Mouse (Mus musculus) liver, adult 2 months (tissue): ENCODE measurements around the gene Sdr39u1. TPM values are rescaled to one million over a fixed set of nuclear protein-coding genes. Genes with fewer than 3 reads are reported as not detected.

ENCODE experiments used
- DNase-seq: peaks from one replicate; pipeline ENCODE4 v3.0.0-alpha.2; 2011; ENCODE audit warnings: low read depth, low spot score; ENCODE audit errors: extremely low read depth
- H3K27ac ChIP-seq: fragments of 200-500 bp; replicated peaks from 2 replicates; pipeline ENCODE4 v1.5.1; 2012; ENCODE audit warnings: low read depth, mild to moderate bottlenecking, control low read depth, inconsistent platforms, low read length; ENCODE audit not compliant: insufficient read depth
- H3K27me3 ChIP-seq: fragments of 200-500 bp; 2 replicates; pipeline ENCODE4 v1.6.1; 2012; ENCODE audit warnings: mild to moderate bottlenecking, moderate library complexity, low read length, inconsistent platforms; ENCODE audit not compliant: control insufficient read depth, insufficient read depth
- H3K36me3 ChIP-seq: fragments of 200-500 bp; 2 replicates; pipeline ENCODE4 v1.6.1; 2012; ENCODE audit warnings: low read length, inconsistent platforms; ENCODE audit not compliant: control insufficient read depth, insufficient read depth
- H3K4me1 ChIP-seq: fragments of 200-500 bp; 2 replicates; pipeline ENCODE4 v1.6.1; 2011; ENCODE audit warnings: low read length; ENCODE audit not compliant: control insufficient read depth, insufficient read depth
- H3K4me3 ChIP-seq: fragments of 200-500 bp; 2 replicates; pipeline ENCODE4 v1.5.1; 2011; ENCODE audit warnings: low read depth, mild to moderate bottlenecking, control low read depth, low read length, moderate library complexity; ENCODE audit not compliant: insufficient read depth
- H3K79me2 ChIP-seq: fragments of 200-500 bp; 2 replicates; pipeline ENCODE4 v1.6.1; 2012; ENCODE audit warnings: inconsistent platforms, mild to moderate bottlenecking, low read length, moderate library complexity; ENCODE audit not compliant: control insufficient read depth, insufficient read depth
- H3K9ac ChIP-seq: fragments of 200-500 bp; 2 replicates; pipeline ENCODE4 v1.6.1; 2012; ENCODE audit warnings: low read depth, mild to moderate bottlenecking, control low read depth, inconsistent platforms, low read length
- CTCF ChIP-seq: fragments of 200-500 bp; IDR thresholded peaks from 2 replicates; pipeline ENCODE4 v1.5.1; 2011; ENCODE audit warnings: low read depth, low read length, control low read depth
- POLR2A ChIP-seq: fragments of 200-500 bp; IDR thresholded peaks from 2 replicates; pipeline ENCODE4 v1.6.1; 2011; ENCODE audit warnings: low read length, control low read depth; ENCODE audit not compliant: insufficient read depth; ENCODE audit errors: extremely low read depth
- WGBS: fragments of 180-500 bp; shearing (Covaris S2); methylation state at CpG from one replicate; pipeline ENCODE4 v1.1.7; 2018; 5-methylcytosine and 5-hydroxymethylcytosine counted together
- polyA plus RNA-seq: library from polyadenylated mRNA; depleted of rRNA; stranded (reverse); fragments of >200 nt; gene quantifications from 2 replicates; pipeline ENCODE4 v1.2.3, GENCODE M21; 2012
- total RNA-seq: library from RNA; depleted of rRNA; stranded (reverse); fragments of >200 nt; gene quantifications from 2 replicates; pipeline ENCODE4 v1.2.3, GENCODE M21; 2014

Sdr39u1 gene
- total and polyA plus RNA-seq, 2 experiments, result 10.4 to 16.1 TPM

GRCm38 (mm10) chr14:55877469-55878315 lies 22.4 kb downstream of the Sdr39u1 start:
- H3K27ac ChIP-seq, result no peak overlapping the region
- DNase-seq, result no peak
- TF ChIP-seq POLR2A, result no peak
- no peak for TF ChIP-seq CTCF
- 44% methylated on average over 14 of the region's 14 CpGs for WGBS
- H3K9ac ChIP-seq, result no peak overlapping the region
- H3K4me3 ChIP-seq, result no peak overlapping the region
- no peaks in the 10 kb centered on the region for H3K27me3 ChIP-seq
- H3K36me3 ChIP-seq, result no peaks in the 10 kb centered on the region
- H3K4me1 ChIP-seq, result peaks cover 8% of the 10 kb centered on the region
- H3K79me2 ChIP-seq, result no peaks in the 10 kb centered on the region

- no peaks in the 10 kb centered on the region for H3K36me3 ChIP-seq
- DNase-seq, result peak; percentile 67
- WGBS, result 10% methylated on average over 30 of the region's 30 CpGs
- H3K79me2 ChIP-seq, result no peaks in the 10 kb centered on the region
- TF ChIP-seq CTCF, result peak; percentile 99
- no peak for TF ChIP-seq POLR2A
- no peaks in the 10 kb centered on the region for H3K27me3 ChIP-seq
- H3K4me3 ChIP-seq, result peak overlapping the region; percentile 8; the same call in 1 of the 2 replicates
- H3K27ac ChIP-seq, result no peak overlapping the region
- H3K9ac ChIP-seq, result 0 out of 2 replicates have a peak overlapping the region, but pooled peaks have one; percentile 20
- H3K4me1 ChIP-seq, result no peaks in the 10 kb centered on the region; the same call in 1 of the 2 replicates
These were observed 26.1 kb downstream of the Sdr39u1 start for GRCm38 (mm10) chr14:55873714-55874683.

- no peaks in the 10 kb centered on the region for H3K79me2 ChIP-seq
- H3K27ac ChIP-seq, result no peak overlapping the region
- no peaks in the 10 kb centered on the region; the same call in 1 of the 2 replicates for H3K4me1 ChIP-seq
- no peaks in the 10 kb centered on the region for H3K27me3 ChIP-seq
- no peaks in the 10 kb centered on the region for H3K36me3 ChIP-seq
- H3K9ac ChIP-seq, result no peak overlapping the region
- DNase-seq, result no peak
- TF ChIP-seq CTCF, result no peak
- no peak for TF ChIP-seq POLR2A
- no peak overlapping the region for H3K4me3 ChIP-seq
- WGBS, result 78% methylated on average over 8 of the region's 8 CpGs
These were observed 26.8 kb downstream of the Sdr39u1 start for GRCm38 (mm10) chr14:55873242-55873713.

- H3K4me1 ChIP-seq, result no peaks in the 10 kb centered on the region; the same call in 1 of the 2 replicates
- H3K4me3 ChIP-seq, result no peak overlapping the region
- WGBS, result 93% methylated on average over 17 of the region's 17 CpGs
- no peak for DNase-seq
- H3K27me3 ChIP-seq, result no peaks in the 10 kb centered on the region
- no peak overlapping the region for H3K27ac ChIP-seq
- no peaks in the 10 kb centered on the region for H3K79me2 ChIP-seq
- H3K36me3 ChIP-seq, result no peaks in the 10 kb centered on the region
- TF ChIP-seq POLR2A (no peak), CTCF (no peak)
- no peak overlapping the region for H3K9ac ChIP-seq
These were observed 27.5 kb downstream of the Sdr39u1 start for GRCm38 (mm10) chr14:55872551-55872950.

GRCm38 (mm10) chr14:55872039-55872438 lies 28.1 kb downstream of the Sdr39u1 start:
- no peaks in the 10 kb centered on the region for H3K36me3 ChIP-seq
- no peak for TF ChIP-seq CTCF
- no peak for TF ChIP-seq POLR2A
- no peak overlapping the region for H3K4me3 ChIP-seq
- H3K4me1 ChIP-seq, result no peaks in the 10 kb centered on the region; the same call in 1 of the 2 replicates
- 87% methylated on average over 12 of the region's 12 CpGs for WGBS
- H3K27ac ChIP-seq, result no peak overlapping the region
- no peaks in the 10 kb centered on the region for H3K27me3 ChIP-seq
- DNase-seq, result no peak
- no peaks in the 10 kb centered on the region for H3K79me2 ChIP-seq
- no peak overlapping the region for H3K9ac ChIP-seq
